Mouse (Mus musculus): ENCODE measurements around the gene Adcyap1r1. TPM values are rescaled to one million over a fixed set of nuclear protein-coding genes. Genes with fewer than 3 reads are reported as not detected.

Adcyap1r1 gene
- polyA plus RNA-seq (2012; rRNA removed) = 2.2 and 2.7 TPM in 2 replicates

GRCm38 (mm10) chr6:55451771-55452371 is at the start of gene Adcyap1r1:
Gene Adcyap1r1 (plus strand): TSS chr6:55451978.
- no peak for DNase-seq (ENCODE audit: low read depth, low spot score)
- 3% methylated on average over 58 of the region's 58 CpGs for WGBS

- DNase-seq (ENCODE audit: low read depth, low spot score) = no peak
- 77% methylated on average over 9 of the region's 9 CpGs for WGBS
Observed at GRCm38 (mm10) chr6:55402041-55402776, 49.6 kb upstream of the Adcyap1r1 start.

DNA sequence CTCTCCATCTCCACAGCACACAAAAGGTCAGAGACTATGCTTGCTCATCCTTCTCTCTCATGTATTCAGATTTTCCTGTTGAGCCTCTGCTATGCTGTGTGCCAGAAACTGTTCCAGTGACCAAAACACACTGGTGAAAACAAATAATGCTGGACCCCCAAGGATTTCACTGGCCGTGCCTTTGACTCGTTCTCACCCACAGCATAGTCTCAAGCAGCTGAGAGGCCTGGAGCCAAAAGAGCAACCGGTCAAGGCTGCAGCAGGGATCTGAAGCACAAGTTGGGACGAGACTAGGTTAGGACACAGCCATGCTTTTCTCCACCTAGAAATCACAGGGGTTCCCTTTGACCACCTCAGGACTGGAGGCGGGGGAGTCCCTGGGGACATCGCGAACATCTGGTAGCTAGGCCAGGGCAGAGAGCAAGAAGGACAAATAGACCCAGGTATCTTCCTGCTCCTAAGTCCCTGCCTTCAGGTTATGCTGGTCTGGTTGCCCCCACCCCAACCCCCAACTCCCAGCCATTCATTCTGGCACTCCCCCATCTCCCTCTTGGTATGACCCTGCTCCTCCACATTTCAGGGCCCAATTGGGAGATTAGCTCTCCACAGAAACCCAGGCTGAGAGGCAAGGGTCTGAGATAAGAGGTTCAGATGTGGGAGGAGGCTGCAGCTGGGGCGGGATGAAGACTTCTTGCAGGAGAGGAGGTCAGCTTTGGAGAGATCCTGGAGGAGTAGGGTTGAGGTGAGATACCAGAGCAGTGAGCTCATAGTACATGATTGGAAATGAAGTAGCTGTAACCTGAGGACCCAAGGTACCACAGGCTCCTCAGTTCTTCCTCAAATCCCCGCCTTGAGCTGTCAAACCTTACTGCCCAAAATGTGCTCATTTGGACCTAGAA is 48.1 kb upstream of the Adcyap1r1 start:
- 74% methylated on average over 9 of the region's 9 CpGs for WGBS
- no peak for DNase-seq (ENCODE audit: low read depth, low spot score)

- WGBS = 52% methylated on average over 5 of the region's 5 CpGs
- no peak for DNase-seq (ENCODE audit: low read depth, low spot score)
Observed at GRCm38 (mm10) chr6:55404421-55404990, 47.3 kb upstream of the Adcyap1r1 start.

GRCm38 (mm10) chr6:55407345-55407744 is 44.4 kb upstream of the Adcyap1r1 start:
- DNase-seq (ENCODE audit: low read depth, low spot score) = no peak
- 82% methylated on average over 4 of the region's 4 CpGs for WGBS

- WGBS = 52% methylated on average over 7 of the region's 7 CpGs
- no peak for DNase-seq (ENCODE audit: low read depth, low spot score)
Observed at GRCm38 (mm10) chr6:55410119-55410775, 41.5 kb upstream of the Adcyap1r1 start.

GRCm38 (mm10) chr6:55410977-55411376 is 40.8 kb upstream of the Adcyap1r1 start:
- WGBS = 59% methylated on average over 5 of the region's 5 CpGs
- no peak for DNase-seq (ENCODE audit: low read depth, low spot score)

- WGBS = 81% methylated on average over 5 of the region's 5 CpGs
- DNase-seq (ENCODE audit: low read depth, low spot score) = no peak
Observed at GRCm38 (mm10) chr6:55416202-55416601, 35.6 kb upstream of the Adcyap1r1 start.

GRCm38 (mm10) chr6:55418746-55419410 is 32.9 kb upstream of the Adcyap1r1 start:
- DNase-seq (ENCODE audit: low read depth, low spot score) = peak; percentile 73
- WGBS = 19% methylated on average over 2 of the region's 2 CpGs

DNA sequence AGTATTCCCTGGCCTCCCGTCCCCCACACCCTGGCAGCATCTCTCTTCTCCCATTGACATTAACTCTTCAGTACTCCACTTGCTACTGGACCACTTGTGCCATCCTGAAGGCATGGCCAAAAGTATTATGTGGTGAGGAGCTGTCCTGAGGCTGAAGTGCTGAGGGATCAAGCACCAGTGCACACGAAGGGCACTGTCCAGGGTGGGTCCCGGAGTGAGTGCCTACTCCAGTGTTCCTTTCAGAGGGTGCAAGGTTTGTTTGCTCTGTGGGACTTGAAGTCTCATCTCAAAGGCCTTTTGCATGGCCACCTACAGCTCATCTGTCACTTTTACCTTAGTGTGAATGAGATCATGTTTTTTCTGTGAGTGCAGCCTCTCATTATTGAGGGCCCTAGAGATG is 31.4 kb upstream of the Adcyap1r1 start:
- WGBS = 67% methylated on average over 3 of the region's 3 CpGs
- DNase-seq (ENCODE audit: low read depth, low spot score) = no peak

GRCm38 (mm10) chr6:55420869-55421361 is 30.9 kb upstream of the Adcyap1r1 start:
- WGBS = 70% methylated on average over 1 of the region's 1 CpGs
- DNase-seq (ENCODE audit: low read depth, low spot score) = no peak

GRCm38 (mm10) chr6:55432121-55432520 is 19.7 kb upstream of the Adcyap1r1 start:
- no peak for DNase-seq (ENCODE audit: low read depth, low spot score)

DNA sequence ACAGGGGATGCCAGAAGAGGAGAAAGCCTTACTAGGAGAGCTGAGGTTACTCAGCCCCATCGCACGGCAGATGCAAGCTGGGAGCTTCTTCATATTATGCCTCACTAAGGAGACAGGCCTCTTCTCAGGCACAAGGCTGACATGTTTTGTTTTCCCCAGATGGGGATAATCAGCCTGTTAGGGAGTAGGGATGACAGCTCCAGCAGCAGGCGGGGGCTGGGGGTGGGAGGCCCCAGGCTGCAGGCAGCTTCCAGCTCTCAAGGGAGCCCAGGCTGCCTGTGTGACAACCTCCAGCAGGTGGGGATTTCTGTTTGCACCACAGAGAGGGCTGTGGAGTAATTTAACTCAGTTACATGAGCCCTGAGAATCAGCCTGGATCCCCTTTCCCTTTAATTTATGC is 17.4 kb upstream of the Adcyap1r1 start:
- DNase-seq (ENCODE audit: low read depth, low spot score) = no peak
- 55% methylated on average over 3 of the region's 3 CpGs for WGBS

DNA sequence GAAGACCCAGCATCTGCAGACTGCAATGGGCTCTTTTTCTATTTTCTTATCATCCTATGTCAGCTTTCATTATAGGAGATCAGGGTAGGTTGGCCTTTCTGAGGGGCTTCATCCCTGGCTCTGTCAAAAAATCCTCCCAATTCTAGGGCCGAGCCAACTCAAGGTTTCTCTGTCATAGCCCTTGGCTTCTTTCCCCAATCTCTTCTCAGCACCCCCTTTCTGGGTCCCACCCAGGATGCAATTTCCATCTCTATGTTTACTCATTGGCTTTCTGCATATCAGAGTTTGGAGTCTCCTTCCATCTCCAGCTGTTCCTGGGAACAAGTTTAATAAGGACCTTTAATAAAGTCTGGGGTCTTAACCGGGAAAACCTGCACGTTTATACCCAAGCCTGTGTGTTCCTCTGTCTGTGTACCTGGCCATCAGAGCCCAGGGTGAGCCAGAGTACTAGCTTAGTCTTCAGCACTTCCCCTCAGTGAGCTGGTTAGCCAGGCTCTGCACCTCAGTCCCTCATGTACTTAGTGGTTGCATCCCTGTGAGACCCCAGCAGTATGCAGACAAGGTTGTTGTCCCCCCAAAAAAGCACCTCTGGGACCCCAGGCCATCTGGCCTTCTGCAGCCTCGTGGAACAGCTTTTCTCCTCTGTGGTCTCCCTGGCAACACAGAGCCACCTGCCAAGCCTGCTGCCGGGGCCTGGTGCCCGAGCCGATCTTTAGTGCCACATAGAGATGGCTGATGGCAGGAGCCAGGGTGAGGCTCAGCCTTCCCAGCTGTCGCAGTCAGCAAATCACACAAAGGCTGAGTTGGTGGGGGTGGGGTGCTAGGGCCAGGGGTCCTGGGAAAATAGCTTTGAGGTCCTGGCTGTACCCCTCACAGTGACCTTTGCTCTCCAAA is 16.3 kb upstream of the Adcyap1r1 start:
- DNase-seq (ENCODE audit: low read depth, low spot score) = no peak
- 63% methylated on average over 8 of the region's 8 CpGs for WGBS

- 29% methylated on average over 3 of the region's 3 CpGs for WGBS
- DNase-seq (ENCODE audit: low read depth, low spot score) = no peak
Observed at GRCm38 (mm10) chr6:55437919-55438318, 13.9 kb upstream of the Adcyap1r1 start.

- 63% methylated on average over 2 of the region's 2 CpGs for whole genome bisulfite sequencing
- no peak for DNase-seq (ENCODE audit: low read depth, low spot score)
Observed at GRCm38 (mm10) chr6:55438837-55439236, 12.9 kb upstream of the Adcyap1r1 start.

- WGBS = 32% methylated on average over 2 of the region's 2 CpGs
- no peak for DNase-seq (ENCODE audit: low read depth, low spot score)
Observed at GRCm38 (mm10) chr6:55443927-55444688, 7.7 kb upstream of the Adcyap1r1 start.
